In genomic region chr2:91933471-91933870, GRCm38 (mm10) we compare ENCODE assay signal across 9 mouse cellular contexts. TPM values are rescaled to one million over a fixed set of nuclear protein-coding genes. Genes with fewer than 3 reads are reported as not detected.
DNase-seq lines count a peak whose midpoint lies in the region; ATAC-seq and TF ChIP-seq lines count a peak whose summit lies in the region.
"Had no signal": no experiment of that assay in that cellular context is flagged by ENCODE, and none has a peak within 500 bp of the region (broad histone marks: within the 10 kb centered on the region; RNA-seq: fewer than 3 reads in every experiment).

No protein-coding gene starts in this region.

- no peak for DNase-seq in kidney, postnatal 10 days
- no peak for DNase-seq in ES-E14 (ENCODE audit: low read depth, low spot score)
- DNase-seq in cerebellum, adult 11-12 months = peak; percentile 89
- DNase-seq in T-cell, adult 2 months (ENCODE audit: low spot score) = no peak
- no peak for DNase-seq in lung, adult 18-20 months

- peak overlapping the region; percentile 65; the same call in 1 of the 2 replicates for H3K4me2 ChIP-seq in kidney, embryonic 15.5 days
- no peak overlapping the region for H3K4me2 ChIP-seq in hindbrain, embryonic 16.5 days (ENCODE audit: low read length)

- peaks cover 52% of the 10 kb centered on the region for H3K4me1 ChIP-seq in kidney, embryonic 15.5 days
- H3K4me1 ChIP-seq in ES-E14 (ENCODE audit: control insufficient read depth in 2 of 2, insufficient read depth in 2 of 2, low read length in 2 of 2, poor library complexity in 1 of 2) = peaks cover 9 to 34% of the 10 kb centered on the region in 2 experiments; a peak in 3 of 4 replicates
- H3K4me1 ChIP-seq in hindbrain, embryonic 16.5 days (ENCODE audit: control insufficient read depth, insufficient read depth, low read depth, low read length) = peaks cover 18% of the 10 kb centered on the region

- no peaks in the 10 kb centered on the region for H3K27me3 ChIP-seq in kidney, embryonic 15.5 days
- 0 out of 2 replicates have a peak, but pooled peaks cover 3% of the 10 kb centered on the region for H3K27me3 ChIP-seq in hindbrain, embryonic 16.5 days (replicated peaks; ENCODE audit: control insufficient read depth, insufficient read depth, low read length)

- H3K4me3 ChIP-seq in kidney, embryonic 15.5 days (replicated peaks) = no peak overlapping the region
- H3K4me3 ChIP-seq in ES-E14 (ENCODE audit: insufficient read depth in 1 of 2, low read depth in 1 of 2, low read length in 2 of 2, poor library complexity in 1 of 2, severe bottlenecking in 1 of 2) = 0 out of 4 replicates have a peak overlapping the region, but pooled peaks of 1 of the 2 experiments have one; percentile 17
- H3K4me3 ChIP-seq in hindbrain, embryonic 16.5 days (ENCODE audit: low read length) = no peak overlapping the region

- no peak overlapping the region for H3K9ac ChIP-seq in kidney, embryonic 15.5 days
- peak overlapping the region; percentile 36; the same call in 1 of the 2 replicates for H3K9ac ChIP-seq in ES-E14 (ENCODE audit: insufficient read depth, low read depth, low read length, poor library complexity, severe bottlenecking)
- H3K9ac ChIP-seq in hindbrain, embryonic 16.5 days (ENCODE audit: low read depth, low read length) = no peak overlapping the region

- H3K9me3 ChIP-seq in kidney, embryonic 15.5 days (replicated peaks) = no peaks in the 10 kb centered on the region
- H3K9me3 ChIP-seq in ES-E14 (ENCODE audit: control insufficient read depth, insufficient read depth, low read depth, low read length) = no peaks in the 10 kb centered on the region
- no peaks in the 10 kb centered on the region for H3K9me3 ChIP-seq in hindbrain, embryonic 16.5 days (ENCODE audit: control insufficient read depth, low read length)

- ATAC-seq in kidney, embryonic 15.5 days (replicated peaks; ENCODE audit: low FRiP score) = peak; percentile 16; the same call in 1 of the 2 replicates
- no peak for ATAC-seq in hindbrain, embryonic 16.5 days
- ATAC-seq in inflammation-experienced regulatory T-cells, adult 6 months = no peak

- 30% methylated on average over 9 of the region's 9 CpGs for WGBS in kidney, embryonic 15.5 days
- WGBS in hindbrain, embryonic 16.5 days = 44% methylated on average over 9 of the region's 9 CpGs

- peaks cover 55% of the 10 kb centered on the region for H3K36me3 ChIP-seq in kidney, embryonic 15.5 days
- H3K36me3 ChIP-seq in ES-E14 (ENCODE audit: control insufficient read depth, insufficient read depth, low read length, poor library complexity, severe bottlenecking) = peaks cover 39% of the 10 kb centered on the region
- peaks cover 13% of the 10 kb centered on the region for H3K36me3 ChIP-seq in hindbrain, embryonic 16.5 days (ENCODE audit: control insufficient read depth, insufficient read depth, low read length)

- in situ Hi-C loops in ES-E14 (cut with MboI; ENCODE audit: low sequenced_read_pairs in 2 of 2, unreplicated experiment in 2 of 2) = no loop called here

- peak overlapping the region; percentile 96 for H3K27ac ChIP-seq in kidney, embryonic 15.5 days
- H3K27ac ChIP-seq in ES-E14 (ENCODE audit: insufficient read depth, low read depth, low read length, poor library complexity, severe bottlenecking) = peak overlapping the region; percentile 63
- H3K27ac ChIP-seq in hindbrain, embryonic 16.5 days (ENCODE audit: low read depth, low read length) = peak overlapping the region; percentile 2; the same call in 1 of the 2 replicates

TF ChIP-seq in ES-E14, 5 proteins besides CTCF, POLR2A, EP300 and RAD21:
- TF ChIP-seq MAFK (IDR thresholded peaks at IDR 0.05; ENCODE audit: insufficient read depth, low read depth, low read length) = no peak
- no peak for TF ChIP-seq CHD2 (IDR thresholded peaks at IDR 0.05; ENCODE audit: low read depth, low read length)

RNA-seq across cellular contexts. Expression of gene Mdk, which starts 1.4 kb away (rescaled TPM):
- 1,215 and 1,266 TPM in 2 replicates for polyA plus RNA-seq in kidney, embryonic 15.5 days (2015; fragmentation: Nextera tagmentation; extraction: Ambion mirVana)
- 345 and 362 TPM in 2 replicates for total RNA-seq in ES-E14 (2012; rRNA removed)
- polyA plus RNA-seq in hindbrain, embryonic 16.5 days (2015; fragmentation: Nextera tagmentation; extraction: Ambion mirVana) = 160 and 182 TPM in 2 replicates
- 1 to 10 TPM; 1.5 to 2.2 (median 1.5) TPM for polyA plus RNA-seq in inflammation-experienced regulatory T-cells, adult 6 months (2017; shearing (Covaris generic))

RNA-seq across cellular contexts. Expression of gene Chrm4, which starts 6.4 kb away (rescaled TPM):
- 0.42 TPM in 1 of 2 replicates, not detected in the other for polyA plus RNA-seq in kidney, embryonic 15.5 days (2015; fragmentation: Nextera tagmentation; extraction: Ambion mirVana)
- total RNA-seq in ES-E14 (2012; rRNA removed) = 5.6 and 9.5 TPM in 2 replicates
- 1.5 TPM in 2 replicates for polyA plus RNA-seq in hindbrain, embryonic 16.5 days (2015; fragmentation: Nextera tagmentation; extraction: Ambion mirVana)
- polyA plus RNA-seq in inflammation-experienced regulatory T-cells, adult 6 months (2017; shearing (Covaris generic)) = 1 to 10 TPM in 1 of 3 experiments, under 1 TPM in 1, not detected in 1; 0.23 to 1.9 TPM

RNA-seq across cellular contexts. Expression of gene Gm9821, which starts 12.0 kb away (rescaled TPM):
- polyA plus RNA-seq in kidney, embryonic 15.5 days (2015; fragmentation: Nextera tagmentation; extraction: Ambion mirVana) = 0.49 and 0.53 TPM in 2 replicates
- total RNA-seq in ES-E14 (2012; rRNA removed) = 0.18 and 0.79 TPM in 2 replicates
- 0.16 and 0.29 TPM in 2 replicates for polyA plus RNA-seq in hindbrain, embryonic 16.5 days (2015; fragmentation: Nextera tagmentation; extraction: Ambion mirVana)
- polyA plus RNA-seq in inflammation-experienced regulatory T-cells, adult 6 months (2017; shearing (Covaris generic)) = 1 to 10 TPM in 1 of 3 experiments, under 1 TPM in 2; 0.78 to 1.8 (median 0.83) TPM
- total RNA-seq: left cerebral cortex, adult 18-20 months had no signal

RNA-seq across cellular contexts. Expression of gene Dgkz, which starts 42.2 kb away (rescaled TPM):
- polyA plus RNA-seq in kidney, embryonic 15.5 days (2015; fragmentation: Nextera tagmentation; extraction: Ambion mirVana) = 37.7 and 46.7 TPM in 2 replicates
- total RNA-seq in ES-E14 (2012; rRNA removed) = 47.0 and 59.0 TPM in 2 replicates
- polyA plus RNA-seq in hindbrain, embryonic 16.5 days (2015; fragmentation: Nextera tagmentation; extraction: Ambion mirVana) = 32.3 and 37.5 TPM in 2 replicates
- polyA plus RNA-seq in inflammation-experienced regulatory T-cells, adult 6 months (2017; shearing (Covaris generic)) = 100 to 1,000 TPM in 2 of 3 experiments, 10 to 100 TPM in 1; 89.4 to 181 (median 130) TPM

Comparison
In these comparisons a context has a peak if more than half of its experiments do, and no peak if none do; other contexts are left out.
1. H3K27ac ChIP-seq: peak in every context shown above with its lines; median percentile 96 in kidney, embryonic 15.5 days; 63 in ES-E14; 2 in hindbrain, embryonic 16.5 days.
2. RNA of gene Mdk, which starts 1.4 kb away (polyA plus RNA-seq): 1,215 to 1,266 TPM in kidney, embryonic 15.5 days and 160 to 182 TPM in hindbrain, embryonic 16.5 days; 1.5 to 2.2 TPM in inflammation-experienced regulatory T-cells, adult 6 months; every median in the first group is over 10 times any median in the second.